Mouse (Mus musculus): ENCODE data around the gene Mmp9.

DNA sequence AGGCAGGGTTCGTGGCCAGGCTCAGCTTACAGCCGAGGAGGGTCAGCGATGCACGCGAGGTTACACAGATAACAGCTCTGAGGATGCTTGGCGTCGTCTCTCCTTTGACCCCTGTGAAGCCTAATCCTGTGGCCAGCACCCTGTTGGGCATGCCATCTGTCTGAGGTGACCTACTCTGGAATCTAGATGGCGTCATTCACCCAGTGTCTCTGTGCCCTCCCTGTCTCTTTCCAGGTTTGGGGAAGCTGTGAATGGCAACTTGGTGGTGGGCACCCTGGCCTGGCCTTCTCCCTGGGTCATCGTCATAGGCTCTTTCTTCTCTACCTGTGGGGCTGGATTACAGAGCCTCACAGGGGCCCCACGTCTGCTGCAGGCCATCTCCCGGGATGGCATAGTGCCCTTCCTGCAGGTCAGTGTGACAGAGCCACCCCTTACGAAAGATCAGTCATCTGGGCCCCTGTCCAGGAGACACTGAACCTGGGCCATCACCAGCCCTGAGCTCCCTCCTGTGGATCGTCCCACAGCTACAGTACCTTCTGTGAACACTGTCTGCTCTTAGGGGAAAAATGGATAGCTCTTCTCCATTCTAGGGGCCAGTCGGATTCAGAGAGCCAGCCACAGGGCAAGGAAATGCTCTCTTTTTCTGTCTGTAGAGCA lies 45.9 kb downstream of the Mmp9 start:
- no peak for TF ChIP-seq CTCF (IDR thresholded peaks at IDR 0.05; ENCODE audit: borderline replicate concordance, extremely low read depth, insufficient read depth, insufficient read length)
- no peak for TF ChIP-seq POLR2A (IDR thresholded peaks at IDR 0.05; ENCODE audit: borderline replicate concordance, extremely low read depth, insufficient read depth, insufficient read length, poor library complexity, severe bottlenecking)

All from brain, embryonic 14.5 days (tissue).